Mouse (Mus musculus) ES-Bruce4 (cell line): ENCODE data around the gene Slc1a3.

ENCODE experiments used
- EP300 ChIP-seq: IDR thresholded peaks from 2 replicates; pipeline ENCODE4 v1.6.1; 2011; ENCODE audit warnings: low read depth, low read length; ENCODE audit not compliant: insufficient read depth
- POLR2A ChIP-seq: IDR thresholded peaks from one replicate; pipeline ENCODE4 v1.8.1; 2011; ENCODE audit warnings: low read length; ENCODE audit not compliant: insufficient read depth

- TF ChIP-seq EP300 (no peak), POLR2A (no peak)
Observed at GRCm38 (mm10) chr15:8652637-8653036, 57.9 kb downstream of the Slc1a3 start.
